Mouse (Mus musculus) C2C12 (cell line): Measurements from ENCODE around the gene 1520401A03Rik.

Experiments used
- CEBPB ChIP-seq: IDR thresholded peaks from one replicate; pipeline ENCODE4 v1.6.1; 2011; ENCODE audit warnings: low read depth, mild to moderate bottlenecking, control low read depth, moderate library complexity
- CTCF ChIP-seq: IDR thresholded peaks from one replicate; pipeline ENCODE4 v1.5.1; 2011; ENCODE audit not compliant: control insufficient read depth, insufficient read depth, insufficient read length
- FOSL1 ChIP-seq: IDR thresholded peaks from one replicate; pipeline ENCODE4 v1.8.0; 2011; ENCODE audit warnings: mild to moderate bottlenecking, low read length; ENCODE audit not compliant: poor library complexity, insufficient read depth, severe bottlenecking
- MAX ChIP-seq: IDR thresholded peaks from one replicate; pipeline ENCODE4 v1.6.1; 2011; ENCODE audit warnings: mild to moderate bottlenecking, control low read depth

DNA sequence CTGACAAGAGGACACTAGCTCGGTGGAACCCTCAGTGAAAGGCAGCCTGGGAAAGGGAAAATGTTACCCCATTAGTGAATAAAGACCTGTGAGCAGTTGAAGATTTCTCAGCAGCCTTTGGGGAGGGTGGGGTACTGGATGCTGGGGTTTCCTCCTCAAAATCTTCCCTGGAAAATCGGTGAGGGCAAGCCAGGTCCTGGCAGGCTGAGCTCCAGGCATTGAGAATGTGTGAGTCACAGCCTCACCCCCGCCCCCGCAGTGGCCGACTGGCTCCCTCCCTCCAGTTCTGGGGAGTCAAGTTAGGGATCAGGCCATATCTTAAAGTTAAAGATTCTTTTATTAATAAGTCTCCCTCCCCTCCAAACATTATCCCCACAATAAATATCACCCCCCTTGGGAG is 47.5 kb downstream of the 1520401A03Rik start:
- TF ChIP-seq CEBPB (no peak), MAX (no peak), CTCF (no peak), FOSL1 (no peak)
